Mouse (Mus musculus): ENCODE results near the gene Pakap. TPM values are rescaled to one million over a fixed set of nuclear protein-coding genes. Genes with fewer than 3 reads are reported as not detected.

Pakap gene
- total RNA-seq, 2 experiments from 2014 or later, result 20.8 to 26.0 TPM

GRCm38 (mm10) chr4:57829131-57829530, 261.2 kb downstream of the Pakap start:
- no peak for DNase-seq (ENCODE audit: low spot score in 2 of 2)

GRCm38 (mm10) chr4:57829740-57830139, 261.8 kb downstream of the Pakap start:
- DNase-seq (ENCODE audit: low spot score in 2 of 2), result no peak

- DNase-seq (ENCODE audit: low spot score in 2 of 2), result no peak
Measured at GRCm38 (mm10) chr4:57832318-57832717, 264.3 kb downstream of the Pakap start.

GRCm38 (mm10) chr4:57833060-57833459, 265.1 kb downstream of the Pakap start:
- DNase-seq (ENCODE audit: low spot score in 2 of 2), result no peak

GRCm38 (mm10) chr4:57834141-57834540, 266.2 kb downstream of the Pakap start:
- no peak for DNase-seq (ENCODE audit: low spot score in 2 of 2)

GRCm38 (mm10) chr4:57837089-57837488, 269.1 kb downstream of the Pakap start:
- DNase-seq (ENCODE audit: low spot score in 2 of 2), result no peak

- DNase-seq (ENCODE audit: low spot score in 2 of 2), result no peak
Measured at GRCm38 (mm10) chr4:57839343-57839742, 271.4 kb downstream of the Pakap start.

GRCm38 (mm10) chr4:57841911-57842310, 273.9 kb downstream of the Pakap start:
- DNase-seq (ENCODE audit: low spot score in 2 of 2), result no peak

- DNase-seq (ENCODE audit: low spot score in 2 of 2), result no peak
Measured at GRCm38 (mm10) chr4:57842472-57843305, 274.7 kb downstream of the Pakap start.

GRCm38 (mm10) chr4:57845031-57845431, 277.1 kb downstream of the Pakap start:
- peak; percentile 21 to 43 for DNase-seq (ENCODE audit: low spot score in 2 of 2)

- DNase-seq (ENCODE audit: low spot score in 2 of 2), result no peak
Measured at GRCm38 (mm10) chr4:57845541-57846210, 277.7 kb downstream of the Pakap start.

GRCm38 (mm10) chr4:57846381-57846990, 278.5 kb downstream of the Pakap start:
- DNase-seq (ENCODE audit: low spot score in 2 of 2), result no peak

- no peak for DNase-seq (ENCODE audit: low spot score in 2 of 2)
Measured at GRCm38 (mm10) chr4:57846991-57847422, 279.0 kb downstream of the Pakap start.

GRCm38 (mm10) chr4:57847676-57848075, 279.7 kb downstream of the Pakap start:
- DNase-seq (ENCODE audit: low spot score in 2 of 2), result no peak

GRCm38 (mm10) chr4:57849465-57849864, 281.5 kb downstream of the Pakap start:
- no peak for DNase-seq (ENCODE audit: low spot score in 2 of 2)

GRCm38 (mm10) chr4:57851731-57852130, 283.8 kb downstream of the Pakap start:
- DNase-seq (ENCODE audit: low spot score in 2 of 2), result no peak

- DNase-seq (ENCODE audit: low spot score in 2 of 2), result no peak
Measured at GRCm38 (mm10) chr4:57852461-57853040, 284.6 kb downstream of the Pakap start.

GRCm38 (mm10) chr4:57854181-57854580, 286.2 kb downstream of the Pakap start:
- no peak for DNase-seq (ENCODE audit: low spot score in 2 of 2)

GRCm38 (mm10) chr4:57855281-57855941, 287.4 kb downstream of the Pakap start:
- DNase-seq (ENCODE audit: low spot score in 2 of 2), result no peak

- no peak for DNase-seq (ENCODE audit: low spot score in 2 of 2)
Measured at GRCm38 (mm10) chr4:57856673-57857072, 288.7 kb downstream of the Pakap start.

- no peak for DNase-seq (ENCODE audit: low spot score in 2 of 2)
Measured at GRCm38 (mm10) chr4:57860204-57860611, 292.2 kb downstream of the Pakap start.
